Mouse (Mus musculus) spleen, adult 2 months (tissue): Measurements from ENCODE around the gene Map3k4. TPM values are rescaled to one million over a fixed set of nuclear protein-coding genes. Genes with fewer than 3 reads are reported as not detected.

Experiments
- DNase-seq, 2 experiments: peaks; one replicate each; pipeline versions ENCODE4 v3.0.0 to v3.0.0-alpha.2; 2012 to 2021; ENCODE audit warnings: low spot score in 2 of 2, low read depth in 1 of 2
- H3K27ac ChIP-seq: fragments of 200-500 bp; 2 replicates; pipeline ENCODE4 v1.5.1; 2012; ENCODE audit warnings: low read length, inconsistent platforms; ENCODE audit not compliant: insufficient read depth
- H3K27me3 ChIP-seq: fragments of 200-500 bp; 2 replicates; pipeline ENCODE4 v1.6.1; 2012; ENCODE audit warnings: mild to moderate bottlenecking, moderate library complexity, low read length, inconsistent platforms; ENCODE audit not compliant: control insufficient read depth, insufficient read depth
- H3K36me3 ChIP-seq: fragments of 200-500 bp; 2 replicates; pipeline ENCODE4 v1.6.1; 2012; ENCODE audit warnings: mild to moderate bottlenecking, low read length, inconsistent platforms; ENCODE audit not compliant: control insufficient read depth, insufficient read depth
- H3K4me1 ChIP-seq: fragments of 200-500 bp; 2 replicates; pipeline ENCODE4 v1.6.1; 2011; ENCODE audit warnings: inconsistent platforms; ENCODE audit not compliant: control insufficient read depth, insufficient read depth, insufficient read length
- H3K4me3 ChIP-seq: fragments of 200-500 bp; 2 replicates; pipeline ENCODE4 v1.5.1; 2011; ENCODE audit warnings: mild to moderate bottlenecking, inconsistent platforms; ENCODE audit not compliant: insufficient read depth, insufficient read length; ENCODE audit errors: extremely low read depth
- CTCF ChIP-seq: fragments of 200-500 bp; IDR thresholded peaks from 2 replicates; pipeline ENCODE4 v1.5.1; 2011; ENCODE audit warnings: mild to moderate bottlenecking, inconsistent platforms; ENCODE audit not compliant: insufficient read depth, insufficient read length, insufficient replicate concordance; ENCODE audit errors: extremely low read depth
- POLR2A ChIP-seq: fragments of 200-500 bp; IDR thresholded peaks from 2 replicates; pipeline ENCODE4 v1.6.1; 2011; ENCODE audit warnings: low read depth, low read length, inconsistent platforms
- WGBS: fragments of 180-500 bp; shearing (Covaris S2); methylation state at CpG from one replicate; pipeline ENCODE4 v1.1.7; 2018; 5-methylcytosine and 5-hydroxymethylcytosine counted together
- polyA plus RNA-seq: library from polyadenylated mRNA; depleted of rRNA; stranded (reverse); fragments of >200 nt; gene quantifications from 2 replicates; pipeline ENCODE4 v1.2.3, GENCODE M21; 2012

Gene Map3k4
- polyA plus RNA-seq, 1 experiment = 18.4 TPM

DNA sequence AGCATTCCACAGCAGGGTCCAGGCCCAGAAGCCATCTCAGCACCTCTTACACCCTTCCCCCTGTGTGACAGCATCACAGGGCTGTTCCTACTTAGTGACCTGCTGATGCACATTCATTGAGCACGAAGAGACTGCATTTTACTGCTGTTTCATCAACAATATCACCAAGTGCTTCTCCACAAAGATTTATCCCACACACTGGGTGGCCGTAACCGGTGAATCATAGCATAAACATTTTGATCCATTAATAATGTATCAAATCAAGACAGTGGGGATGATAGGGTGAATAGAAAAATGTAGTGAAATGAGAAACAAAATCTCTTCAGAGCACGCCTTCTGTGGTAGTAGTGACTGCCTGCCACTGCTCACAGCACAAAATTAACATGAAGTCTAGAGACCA lies 29.7 kb downstream of the Map3k4 start:
- no peak for DNase-seq

GRCm38 (mm10) chr17:12279810-12280209 lies 38.8 kb downstream of the Map3k4 start:
- H3K27ac ChIP-seq = no peak overlapping the region
- no peak overlapping the region for H3K4me3 ChIP-seq
- peaks cover 1% of the 10 kb centered on the region for H3K36me3 ChIP-seq
- no peaks in the 10 kb centered on the region for H3K27me3 ChIP-seq
- no peaks in the 10 kb centered on the region for H3K4me1 ChIP-seq
- WGBS = 63% methylated on average over 10 of the region's 10 CpGs
- TF ChIP-seq POLR2A (no peak), CTCF (no peak)
- no peak for DNase-seq

More for the DNA sequence above, 29.7 kb downstream of the Map3k4 start:
- no peaks in the 10 kb centered on the region for H3K27me3 ChIP-seq
- 95% methylated on average over 4 of the region's 4 CpGs for WGBS
- H3K4me3 ChIP-seq = no peak overlapping the region
- TF ChIP-seq POLR2A (no peak), CTCF (no peak)
- H3K36me3 ChIP-seq = no peaks in the 10 kb centered on the region
- no peaks in the 10 kb centered on the region; the same call in 1 of the 2 replicates for H3K4me1 ChIP-seq
- no peak overlapping the region for H3K27ac ChIP-seq

GRCm38 (mm10) chr17:12278073-12278472 lies 40.5 kb downstream of the Map3k4 start:
- Histone ChIP-seq H3K27me3 (no peaks in the 10 kb centered on the region), H3K27ac (no peak overlapping the region), H3K4me3 (no peak overlapping the region), H3K4me1 (no peaks in the 10 kb centered on the region), H3K36me3 (peaks cover 1% of the 10 kb centered on the region)
- WGBS = 92% methylated on average over 5 of the region's 5 CpGs
- no peak for TF ChIP-seq CTCF
- no peak for TF ChIP-seq POLR2A
- no peak for DNase-seq

GRCm38 (mm10) chr17:12277297-12277696 lies 41.3 kb downstream of the Map3k4 start:
- Histone ChIP-seq H3K27me3 (no peaks in the 10 kb centered on the region), H3K27ac (no peak overlapping the region), H3K36me3 (peaks cover 1% of the 10 kb centered on the region), H3K4me1 (no peaks in the 10 kb centered on the region), H3K4me3 (no peak overlapping the region)
- 92% methylated on average over 4 of the region's 4 CpGs for WGBS
- no peak for DNase-seq
- no peak for TF ChIP-seq CTCF
- no peak for TF ChIP-seq POLR2A

GRCm38 (mm10) chr17:12276496-12277200 lies 41.9 kb downstream of the Map3k4 start:
- Histone ChIP-seq H3K4me3 (no peak overlapping the region), H3K27ac (no peak overlapping the region), H3K27me3 (no peaks in the 10 kb centered on the region), H3K36me3 (peaks cover 5% of the 10 kb centered on the region), H3K4me1 (no peaks in the 10 kb centered on the region)
- DNase-seq = no peak
- WGBS = 93% methylated on average over 11 of the region's 11 CpGs
- TF ChIP-seq CTCF (no peak), POLR2A (no peak)

GRCm38 (mm10) chr17:12275756-12276155 lies 42.8 kb downstream of the Map3k4 start:
- Histone ChIP-seq H3K27ac (no peak overlapping the region), H3K36me3 (peaks cover 13% of the 10 kb centered on the region), H3K4me3 (no peak overlapping the region), H3K4me1 (no peaks in the 10 kb centered on the region), H3K27me3 (no peaks in the 10 kb centered on the region)
- TF ChIP-seq CTCF (no peak), POLR2A (no peak)
- WGBS = 91% methylated on average over 9 of the region's 9 CpGs
- no peak for DNase-seq

- Histone ChIP-seq H3K27me3 (no peaks in the 10 kb centered on the region), H3K27ac (no peak overlapping the region), H3K4me1 (no peaks in the 10 kb centered on the region), H3K36me3 (peaks cover 16% of the 10 kb centered on the region), H3K4me3 (no peak overlapping the region)
- 92% methylated on average over 5 of the region's 5 CpGs for WGBS
- DNase-seq = no peak
- TF ChIP-seq POLR2A (no peak), CTCF (no peak)
Measured at GRCm38 (mm10) chr17:12273032-12273431, 45.6 kb downstream of the Map3k4 start.
